Mouse (Mus musculus): Measurements from ENCODE around the gene Pim2.

- TF ChIP-seq CTCF (IDR thresholded peaks at IDR 0.05; ENCODE audit: control insufficient read depth, insufficient read depth, low read length) (no peak), POLR2A (IDR thresholded peaks at IDR 0.05; ENCODE audit: borderline replicate concordance, control insufficient read depth, low read depth, low read length) (no peak)
Measured at GRCm38 (mm10) chrX:7863181-7863580, 14.9 kb upstream of the Pim2 start.

Measured in bone marrow, adult 2 months (tissue).